Mouse (Mus musculus) E14TG2a.4 (cell line): ENCODE measurements around the gene St3gal4.

Experiments used
- CTCF ChIP-seq: conservative IDR thresholded peaks from 2 replicates; pipeline ENCODE4 v1.5.1; 2014; ENCODE audit warnings: low read length
- NANOG ChIP-seq: IDR thresholded peaks from 2 replicates; pipeline ENCODE4 v1.6.1; 2014; ENCODE audit warnings: borderline replicate concordance, low read length, mixed read lengths
- POU5F1 ChIP-seq: IDR thresholded peaks from 2 replicates; pipeline ENCODE4 v1.6.1; 2014; ENCODE audit warnings: low read length, borderline replicate concordance

DNA sequence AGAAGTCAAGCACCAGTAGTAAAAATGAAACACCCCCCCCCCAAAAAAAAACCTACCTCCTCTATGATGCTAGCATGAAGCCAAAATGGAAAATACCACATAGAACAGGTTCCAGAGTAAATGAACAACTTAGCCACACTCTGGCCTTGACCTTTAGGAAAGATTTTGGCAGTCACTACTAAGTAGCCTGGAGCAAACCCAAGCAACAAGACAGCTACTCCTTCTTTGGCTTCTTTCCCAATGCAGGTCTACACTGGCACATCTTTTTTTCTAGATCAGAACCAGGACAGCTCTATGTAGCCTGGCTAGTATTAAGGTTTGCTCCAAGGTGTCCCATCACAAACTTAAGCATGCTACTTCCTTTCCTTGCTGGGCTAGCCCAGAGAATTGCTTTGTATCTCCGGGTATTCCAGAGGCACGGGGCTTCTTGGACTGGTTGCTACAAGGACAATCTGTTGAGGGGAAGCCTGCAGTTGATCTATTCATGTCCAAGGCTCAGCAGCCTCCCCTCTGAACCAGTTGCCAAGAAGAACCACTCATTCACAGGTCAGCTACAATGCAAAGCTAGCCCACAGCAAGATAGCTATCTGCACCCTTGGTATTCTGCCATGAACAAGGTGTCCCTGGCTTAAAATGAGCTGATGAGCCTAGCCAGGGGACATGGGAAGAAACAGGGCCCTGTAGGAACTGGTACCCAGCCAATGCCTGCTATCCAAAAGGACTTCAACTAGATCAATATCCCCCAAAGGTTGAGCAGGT is 60.3 kb downstream of the St3gal4 start:
- no peak for TF ChIP-seq CTCF
- TF ChIP-seq POU5F1 = no peak
- no peak for TF ChIP-seq NANOG
